Mouse (Mus musculus) liver, adult 2 months (tissue): ENCODE results near the gene Yars2.

Source experiments
- CTCF ChIP-seq: fragments of 200-500 bp; IDR thresholded peaks from 2 replicates; pipeline ENCODE4 v1.5.1; 2011; ENCODE audit warnings: low read depth, low read length, control low read depth
- POLR2A ChIP-seq: fragments of 200-500 bp; IDR thresholded peaks from 2 replicates; pipeline ENCODE4 v1.6.1; 2011; ENCODE audit warnings: low read length, control low read depth; ENCODE audit not compliant: insufficient read depth; ENCODE audit errors: extremely low read depth

- no peak for TF ChIP-seq POLR2A
- TF ChIP-seq CTCF = no peak
These were observed 518 bp downstream of the Yars2 start for GRCm38 (mm10) chr16:16303138-16303827.
